Mouse (Mus musculus) limb, embryonic 14.5 days (tissue): ENCODE measurements around the gene Gm11236. TPM values are rescaled to one million over a fixed set of nuclear protein-coding genes. Genes with fewer than 3 reads are reported as not detected.

Experiments
- polyA plus RNA-seq, 2 experiments: library from polyadenylated mRNA; depleted of rRNA in 1 of 2; stranded (reverse) in 1 of 2; unstranded in 1 of 2; fragments of >200 nt; fragmentation: Nextera tagmentation in 1 of 2; extraction: Ambion mirVana in 1 of 2; gene quantifications; 2 replicates each; pipeline versions ENCODE4 v1.2.1 to v1.2.3; 2012 to 2014

The Gm11236 gene
- polyA plus RNA-seq, 2 experiments = not detected

Other genes starting within 250 kb of the Gm11236 start
- not detected in 2 replicates for gene Gm11487, start 233.0 kb upstream of the Gm11236 start, polyA plus RNA-seq (2012; rRNA removed)
- gene Gm11487, start 233.0 kb upstream of the Gm11236 start, polyA plus RNA-seq (2014; fragmentation: Nextera tagmentation; extraction: Ambion mirVana) = not detected in 2 replicates
- gene Gm11238, start 30.2 kb upstream of the Gm11236 start, polyA plus RNA-seq (2012; rRNA removed) = not detected in 2 replicates
- gene Gm11238, start 30.2 kb upstream of the Gm11236 start, polyA plus RNA-seq (2014; fragmentation: Nextera tagmentation; extraction: Ambion mirVana) = not detected in 2 replicates
- gene Gm11237, start 15.1 kb upstream of the Gm11236 start, polyA plus RNA-seq (2012; rRNA removed) = not detected in 2 replicates
- not detected in 2 replicates for gene Gm11237, start 15.1 kb upstream of the Gm11236 start, polyA plus RNA-seq (2014; fragmentation: Nextera tagmentation; extraction: Ambion mirVana)
- not detected in 2 replicates for gene Gm11239, start 30.2 kb downstream of the Gm11236 start, polyA plus RNA-seq (2012; rRNA removed)
- gene Gm11239, start 30.2 kb downstream of the Gm11236 start, polyA plus RNA-seq (2014; fragmentation: Nextera tagmentation; extraction: Ambion mirVana) = 0.18 TPM in 1 of 2 replicates, not detected in the other
- gene Gm428, start 45.4 kb downstream of the Gm11236 start, polyA plus RNA-seq (2012; rRNA removed) = not detected in 2 replicates
- gene Gm428, start 45.4 kb downstream of the Gm11236 start, polyA plus RNA-seq (2014; fragmentation: Nextera tagmentation; extraction: Ambion mirVana) = not detected in 2 replicates
- 0.56 and 0.60 TPM in 2 replicates for gene Rasef, start 152.9 kb downstream of the Gm11236 start, polyA plus RNA-seq (2012; rRNA removed)
- 1.1 and 1.5 TPM in 2 replicates for gene Rasef, start 152.9 kb downstream of the Gm11236 start, polyA plus RNA-seq (2014; fragmentation: Nextera tagmentation; extraction: Ambion mirVana)
- not detected in 2 replicates for gene Gm11758, start 238.1 kb downstream of the Gm11236 start, polyA plus RNA-seq (2012; rRNA removed)
- not detected in 2 replicates for gene Gm11758, start 238.1 kb downstream of the Gm11236 start, polyA plus RNA-seq (2014; fragmentation: Nextera tagmentation; extraction: Ambion mirVana)